Mouse (Mus musculus): ENCODE data around the gene A930018P22Rik.

- no peak for TF ChIP-seq CTCF (IDR thresholded peaks at IDR 0.05; ENCODE audit: low read depth)
- TF ChIP-seq EP300 (optimal IDR thresholded peaks at IDR 0.05): no peak
Measured at GRCm38 (mm10) chr2:104124071-104124470, 1.5 kb downstream of the A930018P22Rik start.
